Mouse (Mus musculus) midbrain, embryonic 16.5 days (tissue): Measurements from ENCODE around the gene Naa35. TPM values are rescaled to one million over a fixed set of nuclear protein-coding genes. Genes with fewer than 3 reads are reported as not detected.

Source experiments
- polyA plus RNA-seq: library from polyadenylated mRNA; unstranded; fragments of >200 nt; fragmentation: Nextera tagmentation; extraction: Ambion mirVana; gene quantifications from 2 replicates; pipeline ENCODE4 v1.2.1, GENCODE M21; 2015

Naa35 gene
- polyA plus RNA-seq, 1 experiment from 2014 or later, result 148 TPM

Other genes with a start within 250 kb of the Naa35 start
- gene Agtpbp1, start within 50 bp of the Naa35 start, polyA plus RNA-seq, result 73.9 and 76.0 TPM in 2 replicates
- gene Golm1, start 90.6 kb downstream of the Naa35 start, polyA plus RNA-seq, result 18.4 and 27.3 TPM in 2 replicates
- gene 4921517D22Rik, start 108.8 kb downstream of the Naa35 start, polyA plus RNA-seq, result not detected in 2 replicates
- 0.16 and 0.30 TPM in 2 replicates for gene Spata31d1a, start 125.1 kb downstream of the Naa35 start, polyA plus RNA-seq
- gene Spata31d1b, start 127.0 kb downstream of the Naa35 start, polyA plus RNA-seq, result not detected in 2 replicates
- not detected in 2 replicates for gene Spata31d1d, start 146.5 kb downstream of the Naa35 start, polyA plus RNA-seq
- 0.24 and 0.52 TPM in 2 replicates for gene 1700014D04Rik, start 161.5 kb downstream of the Naa35 start, polyA plus RNA-seq
- 164 and 165 TPM in 2 replicates for gene Isca1, start 184.6 kb downstream of the Naa35 start, polyA plus RNA-seq
- not detected in 2 replicates for gene Gm49354, start 197.0 kb downstream of the Naa35 start, polyA plus RNA-seq
- 45.0 and 47.9 TPM in 2 replicates for gene Tut7, start 237.9 kb downstream of the Naa35 start, polyA plus RNA-seq